Mouse (Mus musculus): Measurements from ENCODE around the gene Plod3.
"Not testable (repeated sequence)": the region's sequence is repeated elsewhere in the genome, so short reads cannot be mapped to it uniquely, and the experiment has no call there.

DNA sequence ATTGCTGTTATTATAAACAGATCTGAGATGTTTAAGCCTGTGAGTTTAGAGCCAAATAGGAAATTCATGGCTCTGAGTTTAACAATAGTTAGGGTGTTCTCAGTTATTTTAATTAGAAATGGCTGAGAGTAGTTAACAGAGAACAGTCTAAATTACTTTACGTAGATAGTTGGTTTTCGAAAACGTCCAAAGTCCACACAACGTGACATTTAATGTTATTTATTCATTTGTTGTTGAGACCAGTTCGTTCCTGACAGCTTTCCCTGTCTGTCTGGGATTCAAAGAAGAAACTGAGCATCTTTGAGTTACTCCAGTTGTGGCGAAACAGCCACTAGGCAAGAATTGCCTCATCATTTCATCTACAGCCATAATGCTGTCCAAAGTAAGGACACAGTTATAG is 46.8 kb upstream of the Plod3 start:
- TF ChIP-seq POLR2A (IDR thresholded peaks at IDR 0.05; ENCODE audit: insufficient read length, low read depth); MAX (IDR thresholded peaks at IDR 0.05; ENCODE audit: low read depth); USF1 (IDR thresholded peaks at IDR 0.05; ENCODE audit: low read depth); CEBPB (IDR thresholded peaks at IDR 0.05; ENCODE audit: insufficient read depth, poor library complexity, severe bottlenecking); POLR2AphosphoS2 (IDR thresholded peaks at IDR 0.05; ENCODE audit: insufficient read length, low read depth): not testable (repeated sequence)

Measured in myocyte (in vitro differentiated cells).